Mouse (Mus musculus) MEL (cell line): ENCODE data around the gene Brwd1.
"Not testable (repeated sequence)": the region's sequence is repeated elsewhere in the genome, so short reads cannot be mapped to it uniquely, and the experiment has no call there.

Experiments used
- CHD2 ChIP-seq: IDR thresholded peaks from 2 replicates; pipeline ENCODE4 v1.6.1; 2011; ENCODE audit warnings: low read length, improper control_type of control experiment
- EP300 ChIP-seq, 2 experiments: IDR thresholded peaks; 2 replicates each; pipeline ENCODE4 v1.6.1; 2011; ENCODE audit warnings: improper control_type of control experiment in 2 of 2, low read length in 2 of 2, low read depth in 1 of 2, mild to moderate bottlenecking in 1 of 2
- GATA1 ChIP-seq: IDR thresholded peaks from 2 replicates; pipeline ENCODE4 v1.6.1; 2011; ENCODE audit warnings: low read depth, low read length, improper control_type of control experiment
- KAT2A ChIP-seq: conservative IDR thresholded peaks from 2 replicates; pipeline ENCODE4 v1.6.1; 2012; ENCODE audit warnings: low read depth, low read length, improper control_type of control experiment, inconsistent platforms
- MAZ ChIP-seq: IDR thresholded peaks from 2 replicates; pipeline ENCODE4 v1.6.1; 2012; ENCODE audit warnings: low read depth, mild to moderate bottlenecking, inconsistent platforms, low read length, improper control_type of control experiment
- POLR2A ChIP-seq, 2 experiments: IDR thresholded peaks; 2 replicates each; pipeline ENCODE4 v1.6.1; 2011 to 2012; ENCODE audit warnings: low read length in 2 of 2, mild to moderate bottlenecking in 2 of 2, control low read depth in 1 of 2, improper control_type of control experiment in 1 of 2, low read depth in 1 of 2, moderate library complexity in 1 of 2; ENCODE audit not compliant: control insufficient read depth in 1 of 2, insufficient read depth in 1 of 2, poor library complexity in 1 of 2

DNA sequence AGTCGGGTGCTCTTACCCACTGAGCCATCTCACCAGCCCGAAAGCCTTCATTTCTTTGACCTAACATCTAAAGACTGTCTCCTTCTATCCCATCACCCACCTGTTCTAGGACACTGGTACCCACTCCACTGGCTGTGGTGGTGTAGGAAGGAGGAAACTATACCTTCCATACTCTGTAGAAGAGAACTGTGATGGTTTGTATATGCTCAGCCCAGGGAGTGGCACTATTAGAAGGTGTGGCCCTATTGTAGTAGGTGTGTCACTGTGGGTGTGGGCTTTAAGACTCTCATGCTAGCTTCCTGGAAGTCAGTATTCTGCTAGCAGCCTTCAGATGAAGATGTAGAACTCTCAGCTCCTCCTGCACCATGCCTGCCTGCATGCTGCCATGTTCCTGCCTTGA, 121.6 kb downstream of the Brwd1 start:
- not testable (repeated sequence) for TF ChIP-seq POLR2A (IDR thresholded peaks at IDR 0.05; ENCODE audit: control insufficient read depth in 1 of 2, insufficient read depth in 1 of 2, low read depth in 1 of 2, low read length in 2 of 2, poor library complexity in 1 of 2); KAT2A; GATA1; MAZ; EP300 (IDR thresholded peaks at IDR 0.05; ENCODE audit: low read depth in 1 of 2, low read length in 2 of 2); CHD2
